Mouse (Mus musculus) lung, postnatal 36 days (tissue): ENCODE data around the gene Nmur1.
"Not testable (repeated sequence)": the region's sequence is repeated elsewhere in the genome, so short reads cannot be mapped to it uniquely, and the experiment has no call there.

Experiments used
- DNase-seq: peaks from one replicate; pipeline ENCODE4 v3.0.0; 2022; ENCODE audit warnings: mixed read lengths

Nmur1 gene

GRCm38 (mm10) chr1:86354186-86354585 lies 71.8 kb downstream of the Nmur1 start:
- no peak for DNase-seq

- DNase-seq, result no peak
Measured at GRCm38 (mm10) chr1:86350576-86350975, 75.5 kb downstream of the Nmur1 start.

GRCm38 (mm10) chr1:86349696-86350095 lies 76.3 kb downstream of the Nmur1 start:
- no peak for DNase-seq

- no peak for DNase-seq
Measured at GRCm38 (mm10) chr1:86349201-86349600, 76.8 kb downstream of the Nmur1 start.

- no peak for DNase-seq
Measured at GRCm38 (mm10) chr1:86348801-86349200, 77.2 kb downstream of the Nmur1 start.

- DNase-seq, result no peak
Measured at GRCm38 (mm10) chr1:86348083-86348482, 77.9 kb downstream of the Nmur1 start.

GRCm38 (mm10) chr1:86347716-86348045 lies 78.3 kb downstream of the Nmur1 start:
- DNase-seq, result no peak

- no peak for DNase-seq
Measured at GRCm38 (mm10) chr1:86346851-86347715, 78.9 kb downstream of the Nmur1 start.

- no peak for DNase-seq
Measured at GRCm38 (mm10) chr1:86345956-86346355, 80.1 kb downstream of the Nmur1 start.

GRCm38 (mm10) chr1:86345069-86345468 lies 81.0 kb downstream of the Nmur1 start:
- no peak for DNase-seq

- peak; percentile 52 for DNase-seq
Measured at GRCm38 (mm10) chr1:86343969-86344861, 81.8 kb downstream of the Nmur1 start.

GRCm38 (mm10) chr1:86343087-86343645 lies 82.9 kb downstream of the Nmur1 start:
- no peak for DNase-seq

- DNase-seq, result no peak
Measured at GRCm38 (mm10) chr1:86342371-86342770, 83.7 kb downstream of the Nmur1 start.

- not testable (repeated sequence) for DNase-seq
Measured at GRCm38 (mm10) chr1:86341096-86341495, 84.9 kb downstream of the Nmur1 start.

- DNase-seq, result peak; percentile 93
Measured at GRCm38 (mm10) chr1:86339156-86339812, 86.7 kb downstream of the Nmur1 start.

- DNase-seq, result no peak
Measured at GRCm38 (mm10) chr1:86336330-86336729, 89.7 kb downstream of the Nmur1 start.
